Mouse (Mus musculus) inflammation-experienced regulatory T-cells, adult 16 weeks (primary cell): Measurements from ENCODE around the gene Lrrc17. TPM values are rescaled to one million over a fixed set of nuclear protein-coding genes. Genes with fewer than 3 reads are reported as not detected.

Experiments used
- polyA plus RNA-seq: library from polyadenylated mRNA; unstranded; fragments of 100-300 nt; shearing (Covaris generic); gene quantifications from one replicate; pipeline ENCODE4 v1.2.1, GENCODE M21; 2017

The Lrrc17 gene
- polyA plus RNA-seq: not detected

DNA sequence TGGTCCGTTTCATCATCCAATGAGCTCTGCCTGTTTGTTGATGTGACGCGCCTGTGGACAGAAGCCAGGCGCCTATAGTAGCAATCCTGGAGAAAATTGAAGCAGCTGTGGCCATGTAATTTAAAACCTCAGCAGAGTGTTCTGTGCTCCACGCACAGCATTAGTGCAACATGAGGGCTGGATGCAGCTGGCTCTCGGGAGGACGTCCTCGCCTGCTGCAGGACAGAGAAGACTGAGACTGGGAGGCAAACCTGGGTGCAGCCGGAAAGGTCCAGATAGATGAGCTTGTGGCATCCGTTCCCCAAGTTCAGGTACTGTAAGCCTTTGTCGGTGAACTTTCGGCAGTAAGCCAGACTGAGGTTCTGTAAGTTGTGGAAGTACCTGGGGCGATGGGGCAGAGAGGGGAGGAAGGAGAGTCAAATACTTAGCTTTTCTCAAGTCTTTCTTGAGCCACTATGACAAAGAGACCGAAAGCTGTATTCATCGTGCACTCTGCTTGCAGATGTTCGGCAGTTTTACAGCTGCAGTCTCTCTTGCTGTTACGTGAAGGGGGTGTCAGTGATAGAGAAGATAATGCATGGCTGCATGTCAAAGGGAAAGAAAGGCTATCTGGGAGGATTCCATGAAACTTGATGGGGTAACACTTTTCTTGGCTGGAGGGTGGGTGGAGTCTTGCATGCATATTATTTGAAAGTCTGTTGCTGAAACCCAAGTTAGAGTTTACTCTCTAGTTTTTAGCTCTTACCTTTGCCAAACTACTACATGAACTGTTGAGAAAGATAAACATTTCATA lies at the start of gene Lrrc17:
Gene Lrrc17, plus strand, starts transcription at position 151 of the 793 bp plus-strand sequence.

Other genes starting within 250 kb of the Lrrc17 start
- gene Fgl2, start 170.9 kb upstream of the Lrrc17 start, polyA plus RNA-seq: 60.0 TPM
- 0.17 TPM for gene Ccdc146, start 118.9 kb upstream of the Lrrc17 start, polyA plus RNA-seq
- 4.1 TPM for gene Fam185a, start 118.6 kb upstream of the Lrrc17 start, polyA plus RNA-seq
- gene Fbxl13, start 102.1 kb downstream of the Lrrc17 start, polyA plus RNA-seq: not detected
- gene Armc10, start 102.3 kb downstream of the Lrrc17 start, polyA plus RNA-seq: 33.2 TPM
- 3.0 TPM for gene Napepld, start 157.8 kb downstream of the Lrrc17 start, polyA plus RNA-seq
- 60.6 TPM for gene Pmpcb, start 193.6 kb downstream of the Lrrc17 start, polyA plus RNA-seq
- gene Dnajc2, start 241.7 kb downstream of the Lrrc17 start, polyA plus RNA-seq: 50.5 TPM
- 158 TPM for gene Psmc2, start 241.7 kb downstream of the Lrrc17 start, polyA plus RNA-seq